Mouse (Mus musculus): ENCODE results near the gene Cstad.

Cstad gene

GRCm38 (mm10) chr2:30594641-30595379 lies at the start of gene Cstad:
Gene Cstad, plus strand, starts transcription at chr2:30595040.
- peak; percentile 59 to 76 for DNase-seq (ENCODE audit: low spot score in 2 of 2)

- DNase-seq (ENCODE audit: low spot score in 2 of 2) = no peak
These were observed 49.1 kb upstream of the Cstad start for GRCm38 (mm10) chr2:30545706-30546105.

- no peak for DNase-seq (ENCODE audit: low spot score in 2 of 2)
These were observed 48.6 kb upstream of the Cstad start for GRCm38 (mm10) chr2:30546219-30546618.

GRCm38 (mm10) chr2:30547455-30548217 lies 47.2 kb upstream of the Cstad start:
- no peak for DNase-seq (ENCODE audit: low spot score in 2 of 2)

DNA sequence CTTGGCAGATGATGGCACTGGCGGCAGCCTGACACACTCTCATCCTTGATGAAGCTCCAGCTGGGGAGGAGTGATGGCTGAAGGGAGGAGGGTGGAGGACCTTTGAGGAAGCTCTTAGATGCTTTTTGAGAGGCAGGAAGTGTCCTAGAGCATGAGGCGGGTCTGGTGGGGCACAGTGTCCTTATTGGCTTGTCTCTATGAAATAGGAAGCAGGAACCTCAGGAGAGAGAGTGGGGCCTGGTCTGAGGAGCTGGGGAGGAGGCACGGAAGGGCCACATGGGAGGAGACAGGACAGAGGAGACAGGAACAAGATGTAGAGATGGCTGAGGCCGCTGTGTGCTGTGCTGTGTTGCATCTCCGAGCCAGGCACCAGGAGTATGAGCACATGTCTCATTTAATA lies 43.3 kb upstream of the Cstad start:
- DNase-seq (ENCODE audit: low spot score in 2 of 2) = no peak

- DNase-seq (ENCODE audit: low spot score in 2 of 2) = no peak
These were observed 40.8 kb upstream of the Cstad start for GRCm38 (mm10) chr2:30553851-30554540.

- no peak for DNase-seq (ENCODE audit: low spot score in 2 of 2)
These were observed 39.6 kb upstream of the Cstad start for GRCm38 (mm10) chr2:30555257-30555656.

DNA sequence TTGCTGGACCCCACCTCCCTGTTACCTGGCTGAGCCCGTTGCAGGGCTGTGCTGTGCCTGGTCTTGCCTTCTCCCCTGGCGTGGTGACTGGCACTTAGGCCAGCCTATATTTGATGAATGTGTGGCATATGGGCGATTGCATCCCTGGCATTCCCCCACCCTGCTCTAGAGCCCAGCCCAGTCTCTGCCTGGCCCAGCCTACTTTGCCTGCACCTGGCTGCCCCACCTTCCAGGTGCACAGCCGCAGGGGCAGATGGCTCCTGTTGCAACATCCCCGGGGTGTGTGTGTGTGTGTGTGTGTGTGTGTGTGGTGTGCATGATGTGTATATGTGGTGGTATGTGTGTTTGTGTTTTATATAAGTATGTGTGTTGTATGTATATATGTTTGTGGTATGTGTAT lies 38.3 kb upstream of the Cstad start:
- DNase-seq (ENCODE audit: low spot score in 2 of 2) = no peak

- no peak for DNase-seq (ENCODE audit: low spot score in 2 of 2)
These were observed 35.3 kb upstream of the Cstad start for GRCm38 (mm10) chr2:30559552-30559951.

DNA sequence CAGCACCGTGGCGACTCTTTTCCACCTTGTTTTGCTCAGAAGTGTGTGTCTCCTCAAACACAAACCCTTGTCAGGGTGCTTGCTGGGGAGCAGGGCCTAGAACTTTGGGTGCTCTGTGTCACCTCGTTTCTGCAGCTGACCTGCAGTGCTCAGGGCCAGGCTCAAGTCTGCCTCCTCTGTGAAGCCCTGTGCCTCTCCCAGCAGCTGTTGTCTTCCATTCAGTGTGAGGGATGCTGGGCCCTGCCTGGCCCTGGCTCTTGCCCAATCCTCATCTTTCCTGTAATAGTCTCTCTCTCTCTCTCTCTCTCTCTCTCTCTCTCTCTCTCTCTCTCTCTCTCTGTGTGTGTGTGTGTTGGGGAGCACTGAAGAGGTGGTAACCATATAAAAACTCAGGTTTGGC lies 32.3 kb upstream of the Cstad start:
- no peak for DNase-seq (ENCODE audit: low spot score in 2 of 2)

- no peak for DNase-seq (ENCODE audit: low spot score in 2 of 2)
These were observed 23.2 kb upstream of the Cstad start for GRCm38 (mm10) chr2:30571647-30572046.

GRCm38 (mm10) chr2:30573522-30573921 lies 21.3 kb upstream of the Cstad start:
- DNase-seq (ENCODE audit: low spot score in 2 of 2) = no peak

GRCm38 (mm10) chr2:30577010-30577409 lies 17.8 kb upstream of the Cstad start:
- DNase-seq (ENCODE audit: low spot score in 2 of 2) = no peak

GRCm38 (mm10) chr2:30578006-30578405 lies 16.8 kb upstream of the Cstad start:
- DNase-seq (ENCODE audit: low spot score in 2 of 2) = no peak

DNA sequence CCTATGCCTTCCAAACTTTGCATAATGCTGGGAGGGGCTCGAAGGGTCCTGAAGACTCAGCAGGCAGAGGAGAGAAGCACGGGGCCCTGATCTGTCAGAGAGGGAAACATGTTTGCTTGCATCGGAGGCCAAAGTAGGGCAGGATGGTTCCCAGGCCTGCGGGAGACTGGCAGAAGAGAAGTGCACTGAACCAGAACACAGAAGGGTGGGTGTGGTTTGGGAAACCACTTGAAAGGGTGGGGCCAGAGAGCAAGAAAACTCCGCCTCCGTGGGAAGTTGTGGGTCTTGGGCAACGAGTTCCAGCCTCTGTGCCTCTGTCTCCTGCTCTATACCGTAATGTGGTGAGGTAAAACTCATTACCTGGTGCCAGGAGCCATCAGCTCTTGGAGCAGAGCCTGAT lies 7.7 kb upstream of the Cstad start:
- peak in 1 of 2 experiments; percentile 49 for DNase-seq (ENCODE audit: low spot score in 2 of 2)

DNA sequence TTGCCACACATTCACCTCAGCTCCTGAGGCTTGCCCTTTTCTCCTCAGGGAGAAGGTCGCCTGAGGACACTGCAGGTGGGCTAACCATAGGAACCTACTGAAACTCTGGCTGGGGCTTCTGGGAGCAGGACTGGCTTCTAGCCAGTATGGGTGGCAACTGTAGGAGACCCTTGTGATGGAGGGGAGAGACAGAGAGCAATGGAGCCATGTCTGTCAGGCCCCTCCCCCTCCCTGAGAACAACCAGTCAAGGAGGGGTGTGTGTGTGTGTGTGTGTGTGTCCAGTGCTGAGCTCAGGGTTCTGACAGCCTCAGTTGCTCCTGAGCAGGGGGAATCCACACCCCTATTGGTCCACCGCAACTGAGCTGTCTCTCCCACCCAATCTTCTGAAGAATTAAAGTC lies 7.2 kb upstream of the Cstad start:
- DNase-seq (ENCODE audit: low spot score in 2 of 2) = no peak

GRCm38 (mm10) chr2:30588985-30589511 lies 5.8 kb upstream of the Cstad start:
- no peak for DNase-seq (ENCODE audit: low spot score in 2 of 2)

DNA sequence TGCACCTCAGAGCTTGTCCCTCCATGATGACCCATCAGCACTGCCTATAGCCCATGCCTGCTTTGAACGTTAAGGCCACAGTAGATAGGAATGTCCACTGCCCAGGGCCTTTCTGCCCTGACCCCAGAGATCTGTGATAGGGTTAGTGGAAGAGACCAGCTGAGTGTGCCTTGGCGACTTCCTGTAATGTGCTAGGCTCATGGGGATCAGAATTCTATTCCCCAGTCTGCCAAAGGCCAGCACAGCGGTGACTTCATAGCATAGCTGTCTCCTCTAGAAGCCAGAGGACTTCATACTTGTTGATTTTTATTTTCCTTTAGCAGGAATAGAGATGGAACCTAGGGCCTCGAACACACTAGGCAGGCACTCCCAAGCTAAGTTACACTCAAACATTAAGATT lies 5.1 kb upstream of the Cstad start:
- DNase-seq (ENCODE audit: low spot score in 2 of 2) = no peak

- no peak for DNase-seq (ENCODE audit: low spot score in 2 of 2)
These were observed 3.9 kb upstream of the Cstad start for GRCm38 (mm10) chr2:30590909-30591308.

DNA sequence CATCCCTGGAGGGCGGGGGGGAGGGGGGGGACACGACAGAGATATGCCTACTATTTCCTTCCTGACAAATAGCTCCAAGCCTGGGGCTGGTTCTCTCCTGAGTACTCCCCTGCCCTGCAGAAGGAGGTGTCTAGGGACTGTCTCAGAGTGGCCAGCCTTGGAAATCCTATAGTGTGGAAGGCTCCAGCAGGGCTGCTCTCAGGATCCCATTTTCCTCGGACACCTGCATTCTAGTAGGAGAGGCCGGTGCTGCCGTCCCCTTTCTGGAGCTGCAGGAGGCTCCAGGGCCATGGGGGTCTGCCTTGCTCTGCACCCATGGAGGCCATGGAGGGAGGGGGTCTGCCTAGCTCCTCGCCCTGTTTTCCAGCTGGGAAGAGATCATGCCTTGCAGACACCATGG lies 2.4 kb upstream of the Cstad start:
- DNase-seq (ENCODE audit: low spot score in 2 of 2) = no peak

DNA sequence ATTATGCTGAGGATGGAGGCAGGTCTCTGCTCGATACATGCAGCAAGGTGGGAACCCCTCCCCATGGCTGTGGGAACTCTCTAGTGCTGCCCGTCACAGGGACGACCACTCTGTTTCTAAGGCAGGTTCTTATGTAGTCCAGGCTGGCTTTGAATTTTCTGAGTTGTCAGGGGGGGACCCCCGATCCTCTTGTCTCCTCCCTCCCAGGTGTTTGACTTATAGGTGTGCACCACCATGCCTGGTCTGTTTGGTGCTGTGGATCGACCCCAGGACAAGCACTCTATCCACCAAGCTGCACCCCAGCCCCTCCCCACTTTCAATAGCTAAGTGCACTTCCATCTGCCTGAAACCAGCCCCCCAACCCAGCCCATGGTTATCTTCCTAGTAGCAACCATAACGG lies 1.9 kb upstream of the Cstad start:
- no peak for DNase-seq (ENCODE audit: low spot score in 2 of 2)

- no peak for DNase-seq (ENCODE audit: low spot score in 2 of 2)
These were observed 1.1 kb upstream of the Cstad start for GRCm38 (mm10) chr2:30593636-30594310.
